In genomic region chr9:12492890-12493618, GRCm38 (mm10) we compare ENCODE assay signal across 17 mouse cellular contexts.
"Had no signal": no experiment of that assay in that cellular context is flagged by ENCODE, and none has a peak within 500 bp of the region (broad histone marks: within the 10 kb centered on the region; RNA-seq: fewer than 3 reads in every experiment).

No protein-coding gene starts in this region.

- H3K36me3 ChIP-seq: liver, embryonic 13.5 days; midbrain, embryonic 12.5 days; neural tube, embryonic 13.5 days; stomach, embryonic 15.5 days had no signal

- H3K4me3 ChIP-seq: left cerebral cortex, adult 2 months; liver, embryonic 13.5 days; midbrain, embryonic 12.5 days; myocyte; neural tube, embryonic 13.5 days; stomach, embryonic 15.5 days had no signal

- H3K27ac ChIP-seq: left cerebral cortex, adult 2 months; liver, embryonic 13.5 days; macrophage; midbrain, embryonic 12.5 days; neural tube, embryonic 13.5 days; stomach, embryonic 15.5 days had no signal

- DNase-seq: kidney, adult 8-10 months; kidney, postnatal 36 days; layer of hippocampus, postnatal 36 days; liver, embryonic 13.5 days; lung, adult 2 months; retina, postnatal 1 day; right cerebral cortex, postnatal 25 days; spleen, adult 18-20 months; thymus, postnatal 25 days had no signal

- H3K9ac ChIP-seq: liver, embryonic 13.5 days; midbrain, embryonic 12.5 days; neural tube, embryonic 13.5 days; stomach, embryonic 15.5 days had no signal

- ATAC-seq: intestine, embryonic 16.5 days; midbrain, embryonic 16.5 days had no signal

- H3K4me1 ChIP-seq: liver, embryonic 13.5 days; midbrain, embryonic 12.5 days; neural tube, embryonic 13.5 days; stomach, embryonic 15.5 days had no signal

- H3K4me2 ChIP-seq: liver, embryonic 13.5 days; midbrain, embryonic 12.5 days; neural tube, embryonic 13.5 days; stomach, embryonic 15.5 days had no signal

- H3K9me3 ChIP-seq: liver, embryonic 13.5 days; midbrain, embryonic 12.5 days; neural tube, embryonic 13.5 days; stomach, embryonic 15.5 days had no signal

- H3K27me3 ChIP-seq: liver, embryonic 13.5 days; midbrain, embryonic 12.5 days; neural tube, embryonic 13.5 days; stomach, embryonic 15.5 days had no signal
